In the genomic region with DNA sequence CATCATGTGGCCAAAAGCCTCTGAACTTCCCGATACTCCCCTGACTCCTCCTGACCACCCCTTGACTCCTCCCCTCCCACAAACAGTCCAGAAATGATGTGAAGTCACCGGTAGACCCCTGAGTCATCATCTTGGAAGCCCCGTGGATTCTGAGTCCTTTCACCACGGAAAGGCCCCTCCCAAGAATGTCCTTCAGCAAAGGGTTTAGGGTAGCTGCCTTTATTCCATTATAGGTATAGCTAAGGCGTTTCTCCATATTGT, we compare ENCODE assay signal across 25 mouse cellular contexts. TPM values are rescaled to one million over a fixed set of nuclear protein-coding genes. Genes with fewer than 3 reads are reported as not detected.
A peak's percentile ranks its signal among the peaks of the same experiment; 100 is the strongest.
DNase-seq lines count a peak whose midpoint lies in the region; ATAC-seq and TF ChIP-seq lines count a peak whose summit lies in the region.
"Had no signal": no experiment of that assay in that cellular context is flagged by ENCODE, and none has a peak within 500 bp of the region (broad histone marks: within the 10 kb centered on the region; RNA-seq: fewer than 3 reads in every experiment).

No protein-coding gene starts in this region.

- no peak overlapping the region for H3K9ac ChIP-seq in embryonic facial prominence, embryonic 11.5 days (replicated peaks; ENCODE audit: low read length)
- no peak overlapping the region for H3K9ac ChIP-seq in midbrain, embryonic 11.5 days (ENCODE audit: low read length)
- H3K9ac ChIP-seq in midbrain, embryonic 16.5 days (ENCODE audit: low read depth, low read length) = no peak overlapping the region
- H3K9ac ChIP-seq in intestine, embryonic 16.5 days (ENCODE audit: low read depth, low read length) = no peak overlapping the region
- H3K9ac ChIP-seq: embryonic facial prominence, embryonic 15.5 days had no signal

- no peak for TF ChIP-seq CTCF in embryonic fibroblast, embryonic 13.5 days (IDR thresholded peaks at IDR 0.05; ENCODE audit: borderline replicate concordance, insufficient read depth, low read length)

- H3K9me3 ChIP-seq in embryonic facial prominence, embryonic 11.5 days (replicated peaks; ENCODE audit: control insufficient read depth, low read length) = no peaks in the 10 kb centered on the region
- no peaks in the 10 kb centered on the region for H3K9me3 ChIP-seq in embryonic facial prominence, embryonic 10.5 days
- H3K9me3 ChIP-seq in midbrain, embryonic 11.5 days (ENCODE audit: control insufficient read depth, low read length) = no peaks in the 10 kb centered on the region
- no peaks in the 10 kb centered on the region for H3K9me3 ChIP-seq in midbrain, embryonic 16.5 days (replicated peaks; ENCODE audit: control insufficient read depth, low read length, poor library complexity, severe bottlenecking)
- no peaks in the 10 kb centered on the region for H3K9me3 ChIP-seq in intestine, embryonic 16.5 days (ENCODE audit: control insufficient read depth, low read length)
- H3K9me3 ChIP-seq: embryonic facial prominence, embryonic 15.5 days; G1E had no signal

- 45% methylated on average over 5 of the region's 5 CpGs for WGBS in embryonic facial prominence, embryonic 11.5 days
- 30% methylated on average over 5 of the region's 5 CpGs for WGBS in embryonic facial prominence, embryonic 10.5 days
- WGBS in midbrain, embryonic 11.5 days = 11% methylated on average over 5 of the region's 5 CpGs
- WGBS in midbrain, embryonic 16.5 days = 5% methylated on average over 5 of the region's 5 CpGs
- WGBS in intestine, embryonic 16.5 days = 60% methylated on average over 5 of the region's 5 CpGs

- H3K27me3 ChIP-seq in embryonic facial prominence, embryonic 11.5 days (ENCODE audit: control insufficient read depth, insufficient read depth, low read length) = no peaks in the 10 kb centered on the region
- H3K27me3 ChIP-seq in embryonic facial prominence, embryonic 10.5 days (replicated peaks; ENCODE audit: low read depth, poor library complexity, severe bottlenecking) = peaks cover 40% of the 10 kb centered on the region
- peaks cover 26% of the 10 kb centered on the region for H3K27me3 ChIP-seq in midbrain, embryonic 11.5 days (ENCODE audit: control insufficient read depth, insufficient read depth, low read length)
- H3K27me3 ChIP-seq in midbrain, embryonic 16.5 days (ENCODE audit: control insufficient read depth, insufficient read depth, low read depth, low read length) = peaks cover 19% of the 10 kb centered on the region
- no peaks in the 10 kb centered on the region for H3K27me3 ChIP-seq in intestine, embryonic 16.5 days (replicated peaks; ENCODE audit: control insufficient read depth, insufficient read depth, low read length)
- H3K27me3 ChIP-seq: embryonic facial prominence, embryonic 15.5 days had no signal

- no peak overlapping the region for H3K4me3 ChIP-seq in embryonic facial prominence, embryonic 11.5 days (ENCODE audit: low read depth, low read length)
- no peak overlapping the region for H3K4me3 ChIP-seq in embryonic facial prominence, embryonic 10.5 days
- no peak overlapping the region for H3K4me3 ChIP-seq in midbrain, embryonic 11.5 days (ENCODE audit: low read depth, low read length)
- H3K4me3 ChIP-seq in midbrain, embryonic 16.5 days (ENCODE audit: low read depth, low read length) = no peak overlapping the region
- H3K4me3 ChIP-seq in embryonic fibroblast, embryonic 13.5 days (ENCODE audit: insufficient read depth, low read length) = no peak overlapping the region
- H3K4me3 ChIP-seq in intestine, embryonic 16.5 days (ENCODE audit: low read length) = no peak overlapping the region
- H3K4me3 ChIP-seq: embryonic facial prominence, embryonic 15.5 days; layer of hippocampus, adult 2 months had no signal

- no peak overlapping the region for H3K27ac ChIP-seq in embryonic facial prominence, embryonic 11.5 days (replicated peaks; ENCODE audit: low read depth, low read length)
- H3K27ac ChIP-seq in embryonic facial prominence, embryonic 10.5 days (replicated peaks) = no peak overlapping the region
- no peak overlapping the region for H3K27ac ChIP-seq in midbrain, embryonic 11.5 days (ENCODE audit: low read depth, low read length)
- no peak overlapping the region for H3K27ac ChIP-seq in midbrain, embryonic 16.5 days (ENCODE audit: low read length)
- peak overlapping the region; percentile 13; the same call in 1 of the 2 replicates for H3K27ac ChIP-seq in embryonic fibroblast, embryonic 13.5 days (ENCODE audit: insufficient read depth, low read length)
- no peak overlapping the region for H3K27ac ChIP-seq in intestine, embryonic 16.5 days (ENCODE audit: low read length)
- H3K27ac ChIP-seq: embryonic facial prominence, embryonic 15.5 days; layer of hippocampus, adult 2 months had no signal

- TF ChIP-seq POLR2A in embryonic fibroblast, embryonic 13.5 days (IDR thresholded peaks at IDR 0.05; ENCODE audit: low read depth, low read length) = no peak

- H3K4me2 ChIP-seq in embryonic facial prominence, embryonic 11.5 days (ENCODE audit: low read depth, low read length) = no peak overlapping the region
- no peak overlapping the region for H3K4me2 ChIP-seq in midbrain, embryonic 11.5 days
- H3K4me2 ChIP-seq in midbrain, embryonic 16.5 days (ENCODE audit: low read length) = no peak overlapping the region
- H3K4me2 ChIP-seq in intestine, embryonic 16.5 days (ENCODE audit: low read depth, low read length) = no peak overlapping the region
- H3K4me2 ChIP-seq: embryonic facial prominence, embryonic 15.5 days; heart, embryonic 11.5 days; liver, embryonic 11.5 days had no signal

- H3K36me3 ChIP-seq in embryonic facial prominence, embryonic 11.5 days (replicated peaks; ENCODE audit: control insufficient read depth, insufficient read depth, low read depth, low read length) = no peaks in the 10 kb centered on the region
- H3K36me3 ChIP-seq in embryonic facial prominence, embryonic 10.5 days (replicated peaks) = no peaks in the 10 kb centered on the region
- no peaks in the 10 kb centered on the region for H3K36me3 ChIP-seq in midbrain, embryonic 11.5 days (ENCODE audit: control insufficient read depth, insufficient read depth, low read length)
- no peaks in the 10 kb centered on the region for H3K36me3 ChIP-seq in midbrain, embryonic 16.5 days (ENCODE audit: control insufficient read depth, insufficient read depth, low read length)
- H3K36me3 ChIP-seq in intestine, embryonic 16.5 days (ENCODE audit: control insufficient read depth, insufficient read depth, low read length) = no peaks in the 10 kb centered on the region
- H3K36me3 ChIP-seq: embryonic facial prominence, embryonic 15.5 days; G1E had no signal

- no peak for DNase-seq in embryonic facial prominence, embryonic 11.5 days (ENCODE audit: low spot score)
- no peak for DNase-seq in embryonic facial prominence, embryonic 10.5 days (ENCODE audit: low spot score)
- DNase-seq in midbrain, embryonic 11.5 days (ENCODE audit: low spot score, missing footprints) = no peak
- DNase-seq in Muller cell, postnatal 12 days (ENCODE audit: inconsistent ontology term) = peak; percentile 76
- DNase-seq in ovary, postnatal 36 days (ENCODE audit: low spot score) = no peak
- DNase-seq: adrenal gland, postnatal 10 days; cerebellum, adult 11 months; cerebellum, postnatal 36 days; heart, postnatal 14 days; kidney, postnatal 10 days; lung, adult 2 months; lung, postnatal 36 days; thymus, adult 18-20 months had no signal

- no peaks in the 10 kb centered on the region for H3K4me1 ChIP-seq in embryonic facial prominence, embryonic 11.5 days (ENCODE audit: control insufficient read depth, insufficient read depth, low read length)
- peaks cover 17% of the 10 kb centered on the region for H3K4me1 ChIP-seq in embryonic facial prominence, embryonic 10.5 days
- H3K4me1 ChIP-seq in midbrain, embryonic 11.5 days (ENCODE audit: control insufficient read depth, insufficient read depth, low read length) = peaks cover 12% of the 10 kb centered on the region
- 0 out of 2 replicates have a peak, but pooled peaks cover 3% of the 10 kb centered on the region for H3K4me1 ChIP-seq in midbrain, embryonic 16.5 days (ENCODE audit: control insufficient read depth, insufficient read depth, low read length)
- H3K4me1 ChIP-seq in embryonic fibroblast, embryonic 13.5 days (ENCODE audit: control insufficient read depth, insufficient read depth, low read length) = peaks cover 5% of the 10 kb centered on the region; the same call in 1 of the 2 replicates
- no peaks in the 10 kb centered on the region for H3K4me1 ChIP-seq in intestine, embryonic 16.5 days (ENCODE audit: control insufficient read depth, insufficient read depth, low read length)
- H3K4me1 ChIP-seq: embryonic facial prominence, embryonic 15.5 days had no signal

- 0 out of 2 replicates have a peak, but pooled peaks have one; percentile 24 for ATAC-seq in embryonic facial prominence, embryonic 11.5 days (replicated peaks; ENCODE audit: insufficient number of reproducible peaks, low FRiP score, low TSS enrichment, low read depth)
- peak; percentile 64 for ATAC-seq in midbrain, embryonic 11.5 days (ENCODE audit: low FRiP score)
- ATAC-seq in midbrain, embryonic 16.5 days = no peak
- ATAC-seq in intestine, embryonic 16.5 days = no peak

RNA-seq across cellular contexts. Expression of a gene that starts 10.6 kb away (rescaled TPM):
- polyA plus RNA-seq in embryonic facial prominence, embryonic 11.5 days (2014; fragmentation: Nextera tagmentation; extraction: Ambion mirVana) = 0.25 and 1.2 TPM in 2 replicates
- polyA plus RNA-seq in embryonic facial prominence, embryonic 10.5 days (2016; fragmentation: Nextera tagmentation; extraction: Ambion mirVana) = 0.17 TPM in 1 of 2 replicates, not detected in the other
- polyA plus RNA-seq in midbrain, embryonic 11.5 days (2014; fragmentation: Nextera tagmentation; extraction: Ambion mirVana) = 0.26 TPM in 1 of 2 replicates, not detected in the other
- not detected in 2 replicates for polyA plus RNA-seq in midbrain, embryonic 16.5 days (2015; fragmentation: Nextera tagmentation; extraction: Ambion mirVana)
- polyA plus RNA-seq in embryonic fibroblast, embryonic 13.5 days (2011; ENCODE audit: insufficient read length, low read depth, missing spikeins) = not detected in 2 replicates
- not detected in 2 replicates for polyA plus RNA-seq in intestine, embryonic 16.5 days (2015; fragmentation: Nextera tagmentation; extraction: Ambion mirVana)
- polyA plus RNA-seq: brain, embryonic 14.5 days; forebrain, embryonic 16.5 days; G1E; gonadal fat pad, adult 2 months; intestine, embryonic 14.5 days; liver, embryonic 11.5 days; lung, adult 2 months had no signal

RNA-seq across cellular contexts. Expression of a gene that starts 56.7 kb away (rescaled TPM):
- polyA plus RNA-seq in embryonic facial prominence, embryonic 11.5 days (2014; fragmentation: Nextera tagmentation; extraction: Ambion mirVana) = 37.9 and 40.6 TPM in 2 replicates
- polyA plus RNA-seq in embryonic facial prominence, embryonic 10.5 days (2016; fragmentation: Nextera tagmentation; extraction: Ambion mirVana) = 38.6 and 39.1 TPM in 2 replicates
- 36.3 and 40.2 TPM in 2 replicates for polyA plus RNA-seq in midbrain, embryonic 11.5 days (2014; fragmentation: Nextera tagmentation; extraction: Ambion mirVana)
- 20.5 and 24.0 TPM in 2 replicates for polyA plus RNA-seq in midbrain, embryonic 16.5 days (2015; fragmentation: Nextera tagmentation; extraction: Ambion mirVana)
- polyA plus RNA-seq in embryonic fibroblast, embryonic 13.5 days (2011; ENCODE audit: insufficient read length, low read depth, missing spikeins) = 14.8 and 15.9 TPM in 2 replicates
- 31.0 and 31.6 TPM in 2 replicates for polyA plus RNA-seq in intestine, embryonic 16.5 days (2015; fragmentation: Nextera tagmentation; extraction: Ambion mirVana)

RNA-seq across cellular contexts. Expression of a gene that starts 56.9 kb away (rescaled TPM):
- polyA plus RNA-seq in embryonic facial prominence, embryonic 11.5 days (2014; fragmentation: Nextera tagmentation; extraction: Ambion mirVana) = 111 and 115 TPM in 2 replicates
- polyA plus RNA-seq in embryonic facial prominence, embryonic 10.5 days (2016; fragmentation: Nextera tagmentation; extraction: Ambion mirVana) = 88.4 and 90.8 TPM in 2 replicates
- polyA plus RNA-seq in midbrain, embryonic 11.5 days (2014; fragmentation: Nextera tagmentation; extraction: Ambion mirVana) = 100 and 104 TPM in 2 replicates
- polyA plus RNA-seq in midbrain, embryonic 16.5 days (2015; fragmentation: Nextera tagmentation; extraction: Ambion mirVana) = 97.4 and 97.7 TPM in 2 replicates
- polyA plus RNA-seq in embryonic fibroblast, embryonic 13.5 days (2011; ENCODE audit: insufficient read length, low read depth, missing spikeins) = 100 and 101 TPM in 2 replicates
- 118 and 129 TPM in 2 replicates for polyA plus RNA-seq in intestine, embryonic 16.5 days (2015; fragmentation: Nextera tagmentation; extraction: Ambion mirVana)

Comparison
In these comparisons a context has a peak if more than half of its experiments do, and no peak if none do; other contexts are left out.
1. ATAC-seq: peak in embryonic facial prominence, embryonic 11.5 days (single experiment) and midbrain, embryonic 11.5 days (single experiment); none in midbrain, embryonic 16.5 days (single experiment) and intestine, embryonic 16.5 days (single experiment).